Mouse (Mus musculus) urinary bladder, adult 2 months (tissue): ENCODE measurements around the gene Trappc3l. TPM values are rescaled to one million over a fixed set of nuclear protein-coding genes. Genes with fewer than 3 reads are reported as not detected.
A peak's percentile ranks its signal among the peaks of the same experiment; 100 is the strongest.
"Not testable (repeated sequence)": the region's sequence is repeated elsewhere in the genome, so short reads cannot be mapped to it uniquely, and the experiment has no call there.

Source experiments
- DNase-seq: peaks from one replicate; pipeline ENCODE4 v3.0.0; 2022; ENCODE audit warnings: low spot score
- polyA plus RNA-seq: library from polyadenylated mRNA; depleted of rRNA; stranded (reverse); fragments of >200 nt; gene quantifications from 2 replicates; pipeline ENCODE4 v1.2.3, GENCODE M21; 2012; rRNA removed

Gene Trappc3l
- 0.07 TPM in 1 of 2 replicates, not detected in the other for polyA plus RNA-seq

- DNase-seq, result no peak
Measured at GRCm38 (mm10) chr10:34037401-34037800, at the start of gene Trappc3l. TSS of gene Trappc3l (plus strand) at chr10:34037597.

- DNase-seq, result not testable (repeated sequence)
Measured at GRCm38 (mm10) chr10:33996686-33997085, 40.7 kb upstream of the Trappc3l start.

GRCm38 (mm10) chr10:33998397-33998796 lies 39.0 kb upstream of the Trappc3l start:
- no peak for DNase-seq

GRCm38 (mm10) chr10:34012581-34012980 lies 24.8 kb upstream of the Trappc3l start:
- DNase-seq, result no peak

GRCm38 (mm10) chr10:34013241-34013640 lies 24.2 kb upstream of the Trappc3l start:
- DNase-seq, result no peak

- no peak for DNase-seq
Measured at GRCm38 (mm10) chr10:34018746-34019301, 18.6 kb upstream of the Trappc3l start.

- DNase-seq, result peak; percentile 94
Measured at GRCm38 (mm10) chr10:34019302-34020075, 17.9 kb upstream of the Trappc3l start, which contains the start of gene Rwdd1. TSS of gene Rwdd1 (minus strand) at chr10:34019624.

GRCm38 (mm10) chr10:34030322-34030721 lies 7.1 kb upstream of the Trappc3l start:
- DNase-seq, result no peak

GRCm38 (mm10) chr10:34033630-34034305 lies 3.6 kb upstream of the Trappc3l start:
- DNase-seq, result peak; percentile 44

- no peak for DNase-seq
Measured at GRCm38 (mm10) chr10:34036587-34036986, 810 bp upstream of the Trappc3l start.

- DNase-seq, result no peak
Measured at GRCm38 (mm10) chr10:34044210-34044609, 6.8 kb downstream of the Trappc3l start, which contains the start of gene Calhm4. TSS of gene Calhm4 (minus strand) at chr10:34044310.

GRCm38 (mm10) chr10:34053987-34054386 lies 16.6 kb downstream of the Trappc3l start:
- DNase-seq, result no peak

- DNase-seq, result no peak
Measured at GRCm38 (mm10) chr10:34066591-34066990, 29.2 kb downstream of the Trappc3l start.

GRCm38 (mm10) chr10:34069606-34070005 lies 32.2 kb downstream of the Trappc3l start:
- DNase-seq, result no peak

- DNase-seq, result no peak
Measured at GRCm38 (mm10) chr10:34070999-34071492, 33.6 kb downstream of the Trappc3l start.

GRCm38 (mm10) chr10:34071650-34072049 lies 34.3 kb downstream of the Trappc3l start:
- no peak for DNase-seq

GRCm38 (mm10) chr10:34074522-34075200 lies 37.3 kb downstream of the Trappc3l start:
- no peak for DNase-seq

GRCm38 (mm10) chr10:34086514-34086913 lies 49.1 kb downstream of the Trappc3l start:
- no peak for DNase-seq

- no peak for DNase-seq
Measured at GRCm38 (mm10) chr10:34088515-34088914, 51.1 kb downstream of the Trappc3l start.

- DNase-seq, result no peak
Measured at GRCm38 (mm10) chr10:34089517-34089916, 52.1 kb downstream of the Trappc3l start.

- no peak for DNase-seq
Measured at GRCm38 (mm10) chr10:34090481-34090880, 53.1 kb downstream of the Trappc3l start.

GRCm38 (mm10) chr10:34091888-34092287 lies 54.5 kb downstream of the Trappc3l start:
- DNase-seq, result no peak
